Mouse (Mus musculus) intestine, embryonic 14.5 days (tissue): ENCODE data around the gene Vax2. TPM values are rescaled to one million over a fixed set of nuclear protein-coding genes. Genes with fewer than 3 reads are reported as not detected.
A peak's percentile ranks its signal among the peaks of the same experiment; 100 is the strongest.

ENCODE experiments used
- ATAC-seq: fragments of 200-750 bp; cut with Nextera tagmentation; replicated peaks from 2 replicates; pipeline ENCODE4 v1.8.0; 2017; ENCODE audit warnings: low read depth, moderate number of reproducible peaks, moderate TSS enrichment, moderate library complexity; ENCODE audit not compliant: low FRiP score, low TSS enrichment
- DNase-seq: peaks from one replicate; pipeline ENCODE4 v3.0.0-alpha.2; 2018; ENCODE audit warnings: low spot score
- H3K27ac ChIP-seq: fragments of 300-500 bp; sonication (generic); 2 replicates; pipeline ENCODE4 v1.5.1; 2014; ENCODE audit warnings: low read depth, mild to moderate bottlenecking, control low read depth
- H3K27me3 ChIP-seq: fragments of 300-500 bp; sonication (generic); replicated peaks from 2 replicates; pipeline ENCODE4 v1.6.1; 2014; ENCODE audit warnings: low read length, control low read depth; ENCODE audit not compliant: control insufficient read depth, insufficient read depth
- H3K36me3 ChIP-seq: fragments of 300-500 bp; sonication (generic); 2 replicates; pipeline ENCODE4 v1.6.1; 2014; ENCODE audit warnings: low read length, control low read depth; ENCODE audit not compliant: control insufficient read depth, insufficient read depth
- H3K4me1 ChIP-seq: fragments of 300-500 bp; sonication (generic); replicated peaks from 2 replicates; pipeline ENCODE4 v1.6.1; 2014; ENCODE audit warnings: low read length, control low read depth, mixed read lengths; ENCODE audit not compliant: control insufficient read depth, insufficient read depth
- H3K4me2 ChIP-seq: fragments of 300-500 bp; sonication (generic); 2 replicates; pipeline ENCODE4 v1.6.1; 2014; ENCODE audit warnings: low read length
- H3K4me3 ChIP-seq: fragments of 300-500 bp; sonication (generic); 2 replicates; pipeline ENCODE4 v1.5.1; 2014; ENCODE audit warnings: low read depth, low read length, control low read depth, mixed read lengths
- H3K9ac ChIP-seq: fragments of 300-500 bp; sonication (generic); 2 replicates; pipeline ENCODE4 v1.6.1; 2014; ENCODE audit warnings: mild to moderate bottlenecking, low read length
- H3K9me3 ChIP-seq: fragments of 300-500 bp; sonication (generic); 2 replicates; pipeline ENCODE4 v1.6.1; 2016; ENCODE audit warnings: low read length, control low read depth; ENCODE audit not compliant: control insufficient read depth
- WGBS: fragments of 180-500 bp; shearing (Covaris S2); extraction: QIAGEN DNeasy Blood & Tissue Kit; methylation state at CpG from one replicate; pipeline ENCODE4 v1.1.7; 2014; 5-methylcytosine and 5-hydroxymethylcytosine counted together
- polyA plus RNA-seq: library from polyadenylated mRNA; unstranded; fragments of >200 nt; fragmentation: Nextera tagmentation; extraction: Ambion mirVana; gene quantifications from 2 replicates; pipeline ENCODE4 v1.2.1, GENCODE M21; 2014

Gene Vax2
- polyA plus RNA-seq, 1 experiment from 2014 or later = not detected

DNA sequence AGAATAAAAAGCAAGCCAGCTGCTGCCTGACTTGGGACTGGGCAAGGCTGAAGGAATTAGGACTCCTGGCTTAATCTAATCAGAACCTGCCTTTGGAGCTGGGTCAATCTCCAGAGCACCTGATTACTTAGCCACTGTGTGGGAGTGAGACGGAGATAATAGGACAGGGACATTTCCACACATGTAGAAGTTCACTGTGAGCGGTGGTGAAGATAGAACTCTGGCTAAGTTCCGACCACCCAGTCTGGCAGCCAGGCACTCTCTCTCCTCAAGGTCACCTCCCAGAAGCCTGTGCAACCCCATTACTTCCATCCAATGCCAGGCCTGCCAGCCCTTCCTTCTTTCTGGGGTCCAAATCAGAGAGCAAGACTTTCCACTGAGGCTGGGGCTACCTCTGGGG lies 55.9 kb downstream of the Vax2 start:
- Histone ChIP-seq H3K36me3 (peaks cover 23% of the 10 kb centered on the region), H3K9ac (no peak overlapping the region), H3K4me1 (peaks cover 7% of the 10 kb centered on the region; the same call in 1 of the 2 replicates), H3K27ac (no peak overlapping the region), H3K9me3 (no peaks in the 10 kb centered on the region), H3K4me3 (no peak overlapping the region), H3K4me2 (no peak overlapping the region), H3K27me3 (peaks cover 14% of the 10 kb centered on the region)
- ATAC-seq = no peak
- 84% methylated on average over 3 of the region's 3 CpGs for WGBS
- no peak for DNase-seq

DNA sequence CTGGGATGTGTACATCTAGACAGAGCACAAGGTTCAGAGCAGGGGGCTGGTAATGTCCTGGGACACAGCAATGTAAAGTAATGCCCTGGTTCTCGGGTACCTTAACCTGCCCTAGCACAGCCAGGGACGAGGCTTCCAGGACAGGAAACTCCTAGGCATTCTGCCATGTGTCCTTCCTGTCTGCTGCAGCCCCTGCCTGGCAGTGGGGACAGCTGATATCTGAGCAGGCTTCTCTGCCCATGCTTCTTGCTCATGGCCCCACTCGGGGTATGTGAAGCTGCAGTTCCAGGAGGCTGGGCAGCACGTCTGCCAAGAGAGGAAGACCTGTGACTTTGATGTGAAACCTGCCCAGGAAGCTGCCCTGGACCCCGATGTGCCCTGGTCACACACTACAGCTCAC lies 57.4 kb downstream of the Vax2 start:
- peaks cover 38% of the 10 kb centered on the region for H3K36me3 ChIP-seq
- DNase-seq (no peak), ATAC-seq (no peak)
- no peak overlapping the region for H3K27ac ChIP-seq
- H3K4me1 ChIP-seq = no peaks in the 10 kb centered on the region
- H3K9me3 ChIP-seq = no peaks in the 10 kb centered on the region
- 81% methylated on average over 5 of the region's 5 CpGs for WGBS
- no peak overlapping the region for H3K4me3 ChIP-seq
- H3K27me3 ChIP-seq = peaks cover 4% of the 10 kb centered on the region; the same call in 1 of the 2 replicates
- H3K4me2 ChIP-seq = no peak overlapping the region
- no peak overlapping the region for H3K9ac ChIP-seq

DNA sequence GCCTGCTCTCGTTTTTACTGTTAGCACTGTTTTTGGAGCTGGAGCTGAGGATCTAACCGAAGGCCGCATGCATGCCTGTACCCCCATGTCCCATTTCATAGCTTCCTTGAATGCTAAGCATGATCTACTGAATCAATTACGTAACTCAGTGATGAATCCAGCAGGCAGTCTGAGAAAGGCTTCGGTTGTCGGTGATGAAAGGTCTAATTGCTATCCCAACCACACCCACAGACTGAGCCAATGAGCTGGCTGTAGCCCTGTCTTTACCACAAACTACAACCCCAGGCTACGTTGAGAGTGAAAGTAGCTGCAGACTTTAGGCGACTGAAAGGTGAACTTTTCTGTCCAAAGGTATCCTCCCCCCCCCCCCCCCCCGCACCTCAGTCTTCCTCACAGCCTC lies 63.1 kb downstream of the Vax2 start:
- no peak overlapping the region for H3K27ac ChIP-seq

DNA sequence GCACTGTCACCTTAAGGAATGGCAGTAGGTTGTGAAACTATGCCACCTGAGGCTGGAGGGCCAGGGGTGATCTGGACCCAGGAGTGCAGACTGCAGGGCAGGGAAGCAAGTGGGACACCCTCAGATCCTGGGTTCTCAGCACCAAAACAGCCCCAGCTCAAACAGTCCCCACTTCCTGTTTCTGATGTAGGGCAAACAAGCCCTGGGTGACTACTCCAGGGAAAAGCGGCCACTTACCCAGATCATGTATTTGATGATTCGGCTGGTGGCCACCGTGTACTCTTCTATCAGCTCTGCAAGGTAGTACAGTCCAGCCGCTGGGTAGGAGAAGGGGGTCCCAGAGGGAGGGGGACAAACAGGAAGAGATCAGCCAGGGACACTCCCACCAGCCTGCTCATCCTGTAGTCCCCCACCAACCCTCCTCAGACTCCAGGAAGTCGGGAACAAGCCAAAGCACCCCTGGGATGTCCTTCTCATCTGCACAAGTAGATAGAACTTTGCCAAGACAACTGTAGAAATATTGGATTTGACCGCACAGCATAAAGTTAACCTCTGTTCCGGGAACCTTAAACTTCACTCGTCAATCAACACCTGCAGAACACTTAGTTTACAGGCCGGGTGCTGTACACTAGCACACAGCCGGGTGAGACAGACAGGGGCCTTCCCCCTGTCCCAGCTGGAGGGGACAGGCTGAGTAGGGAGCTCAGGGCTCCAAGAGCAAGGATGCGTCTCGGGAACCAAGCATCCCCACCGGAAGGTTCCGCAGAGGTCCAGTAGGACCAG lies 63.9 kb downstream of the Vax2 start:
- Histone ChIP-seq H3K36me3 (peaks cover 32% of the 10 kb centered on the region), H3K4me1 (peaks cover 12% of the 10 kb centered on the region), H3K9ac (peak overlapping the region; percentile 89), H3K4me3 (peak overlapping the region; percentile 84), H3K9me3 (no peaks in the 10 kb centered on the region), H3K27me3 (no peaks in the 10 kb centered on the region), H3K4me2 (peak overlapping the region; percentile 78), H3K27ac (peak overlapping the region; percentile 79)
- 2% methylated on average over 14 of the region's 14 CpGs for WGBS
- ATAC-seq (peak; percentile 47), DNase-seq (peak; percentile 76)

More for the DNA sequence above, 63.1 kb downstream of the Vax2 start:
- Histone ChIP-seq H3K27me3 (no peaks in the 10 kb centered on the region), H3K36me3 (peaks cover 38% of the 10 kb centered on the region), H3K4me2 (peak overlapping the region; percentile 78), H3K9me3 (no peaks in the 10 kb centered on the region), H3K4me1 (peaks cover 12% of the 10 kb centered on the region), H3K4me3 (0 out of 2 replicates have a peak overlapping the region, but pooled peaks have one; percentile 84), H3K9ac (peak overlapping the region; percentile 89; the same call in 1 of the 2 replicates)
- no peak for DNase-seq
- ATAC-seq = no peak
- 61% methylated on average over 8 of the region's 9 CpGs for WGBS

DNA sequence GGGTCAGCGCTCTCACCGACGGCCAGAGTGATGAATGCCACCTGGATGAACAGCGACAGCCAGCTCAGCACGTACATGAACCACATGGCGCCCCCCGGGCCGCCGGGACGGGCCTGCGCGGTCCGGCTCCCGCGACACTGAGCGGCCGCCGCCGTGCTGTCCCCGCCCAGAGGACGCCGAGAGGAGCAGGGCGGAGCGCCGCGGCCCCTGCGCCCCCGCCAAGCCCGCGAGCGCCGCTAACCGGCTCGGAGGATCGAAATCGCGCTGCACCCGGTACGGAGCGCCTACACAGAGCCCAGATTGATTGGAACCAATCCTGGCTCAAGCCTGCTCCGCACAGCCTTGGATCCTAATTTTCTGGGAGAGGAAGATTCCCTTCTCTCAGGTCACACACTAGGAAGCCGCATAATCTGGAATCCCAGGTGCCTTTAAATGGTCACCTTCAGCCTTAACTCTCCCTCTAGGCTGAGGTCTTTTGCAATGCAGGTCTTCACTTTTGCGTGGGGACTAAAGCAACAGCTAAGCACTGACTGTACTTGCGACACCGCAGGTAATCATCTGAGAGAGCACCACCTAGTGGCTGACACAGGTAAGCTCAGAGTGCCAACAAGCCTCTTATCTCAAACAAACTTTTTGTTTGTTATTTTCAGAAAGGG lies 64.7 kb downstream of the Vax2 start, which contains the start of gene Tex261:
Gene Tex261, minus strand, starts transcription at position 176 of the 656 bp plus-strand sequence.
- DNase-seq (peak; percentile 93), ATAC-seq (peak; percentile 96)
- Histone ChIP-seq H3K4me1 (peaks cover 12% of the 10 kb centered on the region), H3K9ac (peak within 1 kb of the TSS; percentile 89), H3K27ac (peak within 1 kb of the TSS; percentile 79), H3K36me3 (peaks cover 27% of the 10 kb centered on the region), H3K9me3 (no peaks in the 10 kb centered on the region), H3K4me2 (peak within 1 kb of the TSS; percentile 78), H3K4me3 (peak within 1 kb of the TSS; percentile 84), H3K27me3 (no peaks in the 10 kb centered on the region)
- WGBS = under 1% methylated on average over 45 of the region's 45 CpGs

DNA sequence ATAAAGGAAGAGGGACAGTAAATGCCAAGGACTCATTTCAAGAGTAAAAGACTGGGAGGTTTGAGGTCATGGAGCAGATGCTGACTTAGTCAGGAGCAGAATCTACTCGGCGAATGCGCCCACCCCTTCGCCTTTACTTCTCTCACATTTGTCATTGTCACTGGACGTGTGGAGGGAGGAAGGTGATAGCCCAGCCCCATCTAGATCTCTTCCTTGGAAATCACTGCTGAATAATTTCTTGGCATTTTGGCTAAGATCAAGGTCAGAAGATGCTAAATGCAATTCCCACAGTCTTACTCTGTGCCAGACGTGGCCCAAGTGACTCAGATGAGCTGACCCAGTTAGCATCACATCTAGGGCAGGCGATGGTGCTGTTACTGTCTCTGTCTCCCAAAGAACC lies 67.2 kb downstream of the Vax2 start:
- H3K9me3 ChIP-seq = no peaks in the 10 kb centered on the region
- peaks cover 12% of the 10 kb centered on the region for H3K4me1 ChIP-seq
- no peaks in the 10 kb centered on the region for H3K27me3 ChIP-seq
- ATAC-seq (no peak), DNase-seq (no peak)
- H3K9ac ChIP-seq = no peak overlapping the region
- H3K27ac ChIP-seq = no peak overlapping the region
- H3K4me2 ChIP-seq = no peak overlapping the region
- peaks cover 2% of the 10 kb centered on the region; the same call in 1 of the 2 replicates for H3K36me3 ChIP-seq
- WGBS = 79% methylated on average over 7 of the region's 7 CpGs
- H3K4me3 ChIP-seq = no peak overlapping the region

DNA sequence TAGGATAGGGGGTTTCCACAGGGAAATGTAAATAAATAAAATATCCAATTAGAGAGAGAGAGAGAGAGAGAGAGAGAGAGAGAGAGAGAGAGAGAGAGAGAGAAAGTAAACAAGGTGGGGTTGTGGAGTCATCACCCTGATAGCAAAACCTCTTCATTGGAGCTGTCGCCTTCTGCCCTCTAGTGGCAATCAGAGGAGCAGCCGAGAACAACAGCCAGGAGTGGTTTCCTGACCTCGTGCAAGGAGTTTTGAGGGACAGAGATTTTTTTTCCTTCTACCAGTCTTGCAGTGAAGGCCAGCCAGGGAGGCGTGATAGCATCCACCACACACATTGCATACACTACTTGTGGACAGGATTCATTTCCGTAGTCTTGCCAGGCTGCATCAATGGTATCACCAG lies 68.0 kb downstream of the Vax2 start:
- no peaks in the 10 kb centered on the region for H3K36me3 ChIP-seq
- H3K9ac ChIP-seq = no peak overlapping the region
- no peaks in the 10 kb centered on the region for H3K27me3 ChIP-seq
- peaks cover 10% of the 10 kb centered on the region for H3K4me1 ChIP-seq
- no peak overlapping the region for H3K4me3 ChIP-seq
- WGBS = 4% methylated on average over 5 of the region's 5 CpGs
- DNase-seq (peak; percentile 54), ATAC-seq (no peak)
- no peak overlapping the region for H3K4me2 ChIP-seq
- no peak overlapping the region for H3K27ac ChIP-seq
- H3K9me3 ChIP-seq = no peaks in the 10 kb centered on the region

DNA sequence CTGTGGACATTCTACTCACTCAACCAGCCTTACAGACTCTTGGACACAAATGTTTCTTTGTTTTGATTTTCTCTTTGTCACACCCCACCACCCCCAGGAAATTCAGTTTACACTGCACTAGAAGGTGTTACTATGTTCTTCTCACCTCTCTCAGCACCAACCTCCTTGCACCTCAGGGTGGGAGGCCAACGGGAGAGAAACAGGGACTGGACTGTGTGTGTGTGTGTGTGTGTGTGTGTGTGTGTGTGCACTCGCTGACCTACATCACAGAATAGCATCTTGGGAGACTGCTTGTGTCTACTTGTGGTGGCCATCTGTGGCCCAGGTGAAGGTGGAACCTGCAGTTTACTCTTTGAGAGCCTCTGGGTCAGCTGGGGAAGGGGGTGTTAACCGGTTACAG lies 75.4 kb downstream of the Vax2 start:
- WGBS = 76% methylated on average over 3 of the region's 3 CpGs
- Histone ChIP-seq H3K36me3 (no peaks in the 10 kb centered on the region), H3K27ac (no peak overlapping the region), H3K27me3 (no peaks in the 10 kb centered on the region), H3K9ac (no peak overlapping the region), H3K4me3 (no peak overlapping the region), H3K4me2 (no peak overlapping the region), H3K9me3 (no peaks in the 10 kb centered on the region), H3K4me1 (no peaks in the 10 kb centered on the region)
- ATAC-seq = no peak
- DNase-seq = no peak
